Comparison of ENCODE assay signal across 8 mouse cellular contexts in the genomic region with DNA sequence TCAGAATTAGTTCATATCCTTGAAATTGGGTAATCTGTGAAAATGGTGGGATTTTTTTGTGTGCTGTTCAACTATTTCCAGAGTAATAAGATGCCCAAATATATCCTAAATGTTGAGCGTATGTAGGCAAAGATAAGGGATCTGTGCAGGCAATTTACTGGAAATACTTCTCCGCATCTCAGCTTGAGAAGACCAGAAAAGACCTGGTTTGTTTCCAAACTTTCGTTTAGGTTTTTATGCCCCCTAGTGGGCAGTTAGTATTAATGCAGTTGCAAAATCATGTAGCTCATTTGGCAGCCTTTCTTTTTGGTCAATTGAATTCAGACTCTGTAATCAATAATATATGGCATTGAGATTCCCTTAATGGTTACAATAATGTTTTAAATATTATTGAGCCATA.
DNase-seq lines count a peak whose midpoint lies in the region; ATAC-seq lines count a peak whose summit lies in the region.
"Had no signal": no experiment of that assay in that cellular context is flagged by ENCODE, and none has a peak within 500 bp of the region (broad histone marks: within the 10 kb centered on the region; RNA-seq: fewer than 3 reads in every experiment).

No protein-coding gene starts in this region.

- H3K27ac ChIP-seq in kidney, embryonic 14.5 days (ENCODE audit: low read depth, low read length), result no peak overlapping the region

- H3K27me3 ChIP-seq in kidney, embryonic 14.5 days (ENCODE audit: control insufficient read depth, insufficient read depth, low read length), result no peaks in the 10 kb centered on the region

- no peaks in the 10 kb centered on the region for H3K4me1 ChIP-seq in kidney, embryonic 14.5 days (ENCODE audit: control insufficient read depth, insufficient read depth, low read length)

- WGBS in kidney, embryonic 14.5 days, result 13% methylated on average over 3 of the region's 3 CpGs

- no peaks in the 10 kb centered on the region for H3K36me3 ChIP-seq in kidney, embryonic 14.5 days (ENCODE audit: control insufficient read depth, insufficient read depth, low read length)

- no peak overlapping the region for H3K4me2 ChIP-seq in kidney, embryonic 14.5 days (replicated peaks; ENCODE audit: low read depth, low read length)

- H3K4me3 ChIP-seq in kidney, embryonic 14.5 days (ENCODE audit: low read length), result no peak overlapping the region

- H3K9me3 ChIP-seq in kidney, embryonic 14.5 days (ENCODE audit: control insufficient read depth, low read length), result no peaks in the 10 kb centered on the region

- H3K9ac ChIP-seq in kidney, embryonic 14.5 days (ENCODE audit: low read depth, low read length), result no peak overlapping the region

- DNase-seq in kidney, postnatal 14 days, result peak; percentile 7
- DNase-seq in kidney, adult 8-10 months, result no peak
- DNase-seq in A20 (ENCODE audit: low read depth, low spot score) (peak; percentile 27), ES-CJ7 (ENCODE audit: low read depth, low spot score) (peak; percentile 25)
- peak; percentile 70 for DNase-seq in embryo, embryonic 11 days
- DNase-seq in urinary bladder, adult 2 months (ENCODE audit: low spot score), result no peak
- DNase-seq: left cerebral cortex, postnatal 4 days had no signal

- ATAC-seq in kidney, embryonic 14.5 days (ENCODE audit: low FRiP score, low TSS enrichment), result no peak

Comparison
In these comparisons a context has a peak if more than half of its experiments do, and no peak if none do; other contexts are left out.
1. DNase-seq: peak in kidney, postnatal 14 days (single experiment), A20 (single experiment), ES-CJ7 (single experiment) and embryo, embryonic 11 days (single experiment); none in kidney, adult 8-10 months (0 of 2) and urinary bladder, adult 2 months (single experiment).